Mouse (Mus musculus) telencephalon, adult 2 months (tissue): ENCODE measurements around the gene Myrf.

Experiments used
- DNase-seq: peaks from one replicate; pipeline ENCODE4 v3.0.0-alpha.2; 2011; ENCODE audit warnings: low read depth, low spot score

Myrf gene

DNA sequence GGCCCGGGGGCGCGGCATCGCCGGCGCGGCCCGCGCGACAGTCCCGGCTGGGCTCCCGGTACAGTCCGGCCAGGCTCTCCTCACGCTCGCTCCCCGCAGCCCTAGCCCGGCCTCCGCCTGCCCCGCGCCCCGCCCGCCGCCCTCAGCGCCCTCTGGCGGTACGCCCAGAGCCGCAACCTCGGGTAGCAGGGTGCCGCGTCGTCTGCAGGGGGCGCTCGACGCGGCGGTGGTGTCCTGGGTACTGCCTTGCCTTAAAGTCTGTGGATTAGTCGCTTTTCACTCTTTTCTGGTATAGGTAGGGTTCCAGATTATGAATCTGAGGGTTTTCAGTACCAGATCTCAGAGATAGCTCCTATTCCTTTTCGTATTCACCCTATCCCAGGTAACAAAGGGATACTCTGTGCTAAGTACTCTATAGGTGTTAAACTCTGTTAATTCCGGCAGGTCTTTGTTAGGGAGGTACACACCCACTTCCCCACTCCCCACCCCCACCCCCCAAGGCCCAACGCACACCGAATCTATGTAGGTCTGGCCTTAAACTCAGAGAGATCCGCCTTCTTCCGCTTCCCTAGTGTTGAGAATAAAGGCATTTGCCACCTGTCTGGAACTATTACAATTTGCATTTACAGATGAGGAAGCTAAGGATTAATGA is at the start of gene Myrf:
Myrf (minus strand) TSS at position 95 of the 652 bp plus-strand sequence.
- DNase-seq, result no peak

DNA sequence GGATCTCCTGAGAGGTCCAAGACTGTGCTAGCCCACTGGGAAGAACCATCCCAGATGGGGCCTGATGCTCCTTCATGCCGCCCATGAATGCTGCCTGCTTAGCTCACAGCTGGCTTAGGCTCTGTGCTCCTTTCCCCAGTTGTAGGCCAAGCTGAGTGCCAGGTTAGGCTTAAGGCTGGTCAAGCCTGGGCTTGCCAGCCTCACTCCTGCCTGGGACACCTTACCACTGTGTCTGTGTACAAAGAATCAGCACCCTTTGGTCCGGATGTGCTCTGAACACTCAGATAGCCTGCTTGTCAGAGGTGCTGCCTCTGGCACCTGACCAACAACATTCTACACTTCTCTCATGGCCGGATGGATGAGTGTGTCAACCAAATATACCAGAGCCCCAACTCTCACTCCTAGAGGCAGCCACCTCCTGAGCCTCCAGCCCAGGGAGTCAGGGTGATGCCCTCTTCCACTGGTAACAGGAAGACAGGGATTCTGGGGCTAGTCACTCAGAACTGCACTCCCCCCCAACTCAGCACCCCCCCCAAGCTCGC is 49.1 kb upstream of the Myrf start:
- no peak for DNase-seq

DNA sequence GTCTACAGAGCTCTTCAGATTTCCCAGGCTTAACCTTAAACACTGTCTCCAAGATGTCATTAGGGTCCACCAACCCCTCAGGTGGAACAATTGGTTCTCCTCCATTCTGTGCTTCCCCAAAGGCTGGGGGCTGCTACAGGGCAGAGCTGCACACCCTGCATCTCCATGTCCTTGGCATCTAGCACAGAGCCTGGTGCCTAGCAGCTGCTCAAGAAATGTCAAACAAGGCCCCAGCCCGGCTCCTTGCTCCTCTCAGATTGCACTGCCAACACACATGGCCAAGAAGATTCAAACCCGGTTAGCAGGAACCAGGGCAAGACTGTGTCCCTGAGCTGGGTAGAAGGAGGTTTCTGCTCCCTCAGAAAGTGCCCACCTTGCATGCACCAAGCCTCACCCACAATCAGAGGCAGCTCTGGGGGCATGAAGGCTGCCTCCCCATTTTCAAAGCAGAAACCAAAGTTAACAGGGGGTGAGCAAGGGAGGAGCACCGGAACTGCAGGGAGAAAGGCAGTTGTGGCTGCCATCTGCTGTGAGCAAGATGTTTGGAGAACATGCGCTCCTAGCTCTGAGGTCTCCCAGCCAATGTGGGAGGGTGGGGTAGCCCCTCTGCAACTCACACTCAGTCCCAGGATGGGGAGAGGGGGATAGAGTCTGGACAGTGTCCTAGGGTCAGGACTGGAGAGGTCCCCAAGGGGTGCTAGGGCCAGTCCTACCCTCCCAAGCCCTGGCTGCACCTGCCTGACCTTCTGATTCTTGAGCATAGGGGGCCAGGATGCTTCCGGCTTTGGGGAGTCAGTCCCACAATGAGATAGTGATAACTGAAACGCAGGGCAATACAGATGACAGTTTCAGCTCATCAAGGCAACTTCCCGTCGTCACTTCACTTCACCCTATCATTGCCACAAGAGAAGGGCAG is 47.8 kb upstream of the Myrf start:
- DNase-seq, result no peak

DNA sequence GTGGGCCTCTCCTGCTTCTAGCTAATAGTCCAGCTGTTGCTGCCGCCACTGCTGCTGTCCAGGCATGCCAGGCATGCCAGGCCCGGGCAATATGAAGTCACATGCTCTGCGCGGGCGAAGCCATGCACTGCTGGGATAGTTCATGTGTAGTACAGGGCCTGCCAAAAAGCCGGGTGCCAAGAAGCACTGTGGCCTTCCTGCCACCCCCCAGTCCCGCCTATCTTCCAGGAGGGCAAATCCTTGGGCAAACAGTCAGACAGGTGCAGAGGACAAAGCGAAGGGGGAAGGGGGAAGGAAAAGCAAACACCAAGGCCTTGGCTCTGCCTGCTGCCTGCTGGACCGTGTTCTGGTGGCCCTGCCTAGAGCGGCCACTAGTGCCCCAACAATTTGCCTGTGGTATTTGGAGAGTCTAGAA is 45.9 kb upstream of the Myrf start:
- DNase-seq, result no peak

DNA sequence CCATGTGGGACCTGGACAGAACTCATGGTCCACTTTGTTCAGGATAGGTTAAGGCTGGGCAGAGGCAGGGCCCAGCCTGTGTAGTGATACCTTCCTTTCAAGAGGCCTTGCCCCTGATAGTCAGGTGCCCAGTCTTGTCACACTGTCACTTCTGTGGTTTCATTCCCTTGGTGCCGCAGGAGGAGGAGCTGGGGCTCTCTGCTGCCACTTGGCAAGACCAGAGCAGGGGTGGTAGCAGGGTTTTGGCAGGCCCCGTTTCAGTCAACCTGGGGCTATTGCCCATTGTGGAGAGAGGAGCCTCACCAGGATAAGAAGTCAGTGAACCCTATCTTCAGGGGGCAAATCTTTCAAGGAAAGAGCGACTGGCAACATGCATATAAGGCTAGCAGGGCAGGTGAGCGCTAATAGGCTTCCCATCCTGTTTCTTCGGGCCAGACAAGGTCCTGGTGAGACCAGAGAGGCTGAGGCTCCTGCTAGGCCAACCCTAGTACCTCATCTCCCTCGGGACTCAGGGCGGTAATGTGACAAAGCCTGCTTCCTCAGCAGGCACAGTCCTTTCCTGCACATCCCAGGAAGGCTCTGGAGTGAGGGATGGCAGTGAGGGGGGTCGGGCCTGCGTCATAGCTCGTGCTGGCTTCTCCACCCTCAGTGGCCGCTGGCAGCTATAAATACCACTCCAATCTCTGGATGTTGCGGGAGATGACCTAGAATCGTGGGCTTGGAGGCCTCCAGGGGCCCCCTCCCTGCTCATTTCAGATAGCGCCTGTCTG is 40.4 kb upstream of the Myrf start:
- no peak for DNase-seq

DNA sequence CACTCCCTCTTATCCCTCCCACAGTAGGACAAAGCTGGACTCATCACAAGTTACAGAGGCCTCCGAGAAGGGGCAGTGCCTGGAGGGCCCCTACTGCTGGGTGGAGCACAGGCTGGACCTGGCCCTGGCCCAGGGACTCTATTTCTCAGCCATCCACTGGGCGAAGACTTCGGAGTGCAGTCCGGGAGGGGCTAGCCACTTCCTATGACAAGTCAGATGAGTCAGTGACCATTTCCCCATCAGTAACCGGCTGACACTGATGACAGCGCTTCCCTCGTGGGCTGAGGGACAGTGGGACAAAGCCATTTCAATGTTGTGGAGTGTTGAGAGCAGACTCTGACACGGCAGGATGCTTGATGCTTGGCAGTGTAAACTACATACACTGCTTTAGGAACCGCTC is 39.1 kb upstream of the Myrf start:
- DNase-seq, result no peak

DNA sequence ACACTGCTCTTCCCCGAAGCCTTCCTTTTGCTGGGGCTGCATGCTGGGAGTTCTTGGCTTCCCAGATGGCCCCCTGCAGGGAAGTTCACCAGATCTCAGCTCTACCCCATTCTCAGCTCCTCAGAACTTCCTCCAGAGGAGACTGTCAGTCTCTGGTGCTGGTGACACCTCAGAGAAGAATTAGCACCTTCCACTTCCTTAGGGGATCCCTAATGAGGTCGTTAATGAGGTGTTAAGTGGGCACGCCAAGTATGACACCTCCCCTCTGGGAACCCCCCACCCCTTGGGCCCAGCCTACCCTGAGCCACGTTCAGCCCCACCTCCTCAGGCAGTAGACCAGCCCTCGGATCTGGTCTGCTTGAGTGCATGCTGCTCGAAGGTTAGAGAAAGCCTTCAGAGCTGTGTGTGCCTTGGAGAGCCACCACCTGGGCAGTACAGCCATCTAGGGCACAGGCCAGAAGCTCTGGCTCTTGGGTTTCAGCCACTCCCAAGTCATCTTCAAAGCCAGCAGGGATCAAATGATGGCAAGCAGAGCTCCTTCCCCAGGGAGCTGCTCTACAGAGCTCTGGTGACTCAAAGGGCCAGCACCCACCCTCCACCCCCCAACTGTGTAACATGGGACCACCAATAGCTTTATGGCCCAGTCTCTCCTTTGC is 38.2 kb upstream of the Myrf start:
- no peak for DNase-seq

DNA sequence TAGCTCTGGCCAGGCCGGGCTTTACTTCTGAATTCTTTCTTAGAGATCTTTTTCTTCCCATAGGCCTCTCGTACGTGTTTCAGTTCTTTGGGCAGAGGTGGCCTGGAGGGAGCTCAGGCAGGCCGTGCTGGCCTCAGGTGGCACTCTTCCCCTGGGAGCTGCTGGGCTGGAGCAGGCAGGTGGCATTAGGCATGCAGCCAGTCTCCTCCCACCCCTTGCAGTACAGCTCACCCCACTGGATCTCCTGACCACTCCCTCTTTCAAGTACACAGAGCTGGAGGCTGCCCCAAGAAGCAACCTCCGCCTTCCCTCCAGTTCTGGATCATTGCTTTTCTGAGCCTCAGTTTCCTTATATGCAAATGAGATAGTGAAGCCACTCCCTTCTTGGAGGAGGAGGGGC is 37.2 kb upstream of the Myrf start:
- no peak for DNase-seq

DNA sequence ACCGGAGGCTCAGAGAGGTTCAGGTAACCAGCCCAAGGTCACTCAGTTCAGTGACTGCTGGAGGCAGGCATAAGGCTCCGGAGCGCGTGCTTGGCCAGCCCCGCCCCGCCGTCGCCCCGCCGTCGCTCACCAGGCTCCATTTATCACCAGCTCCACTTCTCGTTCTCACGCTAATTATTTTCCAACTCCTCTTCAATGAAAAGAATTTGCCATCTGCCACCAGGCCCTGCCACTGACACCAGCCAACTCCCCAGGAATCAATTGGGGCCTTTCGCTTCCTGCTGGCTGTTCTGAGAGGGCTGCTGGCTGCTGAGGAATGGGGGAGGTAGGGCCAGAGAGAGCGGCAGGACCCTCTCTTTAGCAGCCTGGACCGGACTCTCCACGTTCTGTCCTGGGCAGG is 36.8 kb upstream of the Myrf start:
- DNase-seq, result no peak

DNA sequence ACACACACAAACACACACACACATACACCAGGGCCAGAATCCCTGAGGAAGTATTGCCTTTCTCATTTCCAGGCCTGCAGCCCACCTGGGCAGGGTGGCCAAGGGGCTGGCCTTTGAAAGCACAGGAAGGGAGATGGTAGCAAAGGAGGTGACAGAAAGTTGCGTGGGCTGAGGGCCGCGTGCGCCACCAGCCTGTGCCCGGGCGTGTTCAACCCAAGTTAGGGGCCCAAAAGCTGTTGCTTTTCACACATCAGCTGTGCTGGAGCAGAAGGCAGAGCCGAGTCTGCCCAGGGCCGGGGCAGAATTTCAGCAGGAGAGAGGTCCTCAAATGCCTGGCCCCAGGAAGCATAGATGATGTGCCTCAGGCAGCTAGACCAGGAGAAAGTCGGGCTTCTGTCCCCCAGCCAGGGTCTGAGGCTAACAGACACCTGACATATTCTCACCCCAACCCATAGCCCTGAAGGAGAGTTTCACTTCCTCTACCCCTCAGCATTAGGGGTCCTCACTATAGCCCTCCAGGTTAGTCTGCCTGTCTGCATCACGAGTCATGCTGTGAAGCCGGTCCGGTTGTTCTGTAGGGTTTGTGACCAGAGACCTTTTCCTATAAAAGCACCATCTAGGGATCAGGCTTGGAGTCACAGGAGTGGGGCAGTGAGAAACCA is 36.1 kb upstream of the Myrf start:
- DNase-seq, result peak; percentile 48

DNA sequence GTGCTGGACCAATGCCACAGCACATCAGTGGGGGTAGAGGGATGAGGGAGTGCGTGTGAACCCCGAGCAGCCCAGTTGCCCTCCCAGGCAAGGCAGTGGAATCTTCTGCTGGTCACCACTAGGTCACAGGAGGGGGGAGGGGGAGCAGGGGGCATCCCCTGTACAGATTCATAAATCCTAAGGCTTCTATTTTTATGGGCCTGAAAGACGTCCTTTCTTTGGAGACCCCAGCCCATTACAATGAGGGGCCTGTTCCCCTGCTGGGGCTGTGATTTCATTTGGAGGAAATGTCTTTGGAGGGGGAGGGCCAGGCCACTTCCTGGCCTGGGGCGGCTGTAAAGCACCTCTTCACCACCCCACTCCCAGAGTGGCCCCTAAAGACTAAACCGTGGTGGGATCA is 33.5 kb upstream of the Myrf start:
- DNase-seq, result no peak

DNA sequence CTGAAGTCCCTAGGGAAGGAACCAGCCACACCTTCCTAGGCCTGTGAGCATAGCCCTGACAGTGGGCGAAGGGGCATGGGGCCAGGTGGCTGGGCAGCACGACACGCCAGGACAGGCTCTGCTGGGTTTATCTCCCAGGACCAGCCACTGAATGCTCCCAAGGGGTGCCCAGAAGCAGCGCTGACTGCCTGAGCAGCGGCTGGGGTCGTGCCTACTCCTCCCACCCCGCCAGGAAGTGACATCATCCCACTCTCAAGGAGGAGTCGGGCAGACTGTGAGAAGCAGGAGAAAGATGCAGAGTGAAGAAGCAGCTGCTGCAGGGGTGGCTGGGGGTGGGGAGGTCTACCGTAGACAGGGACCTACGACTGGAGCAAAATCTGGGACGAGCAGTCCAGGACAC is 32.2 kb upstream of the Myrf start:
- peak; percentile 80 for DNase-seq

DNA sequence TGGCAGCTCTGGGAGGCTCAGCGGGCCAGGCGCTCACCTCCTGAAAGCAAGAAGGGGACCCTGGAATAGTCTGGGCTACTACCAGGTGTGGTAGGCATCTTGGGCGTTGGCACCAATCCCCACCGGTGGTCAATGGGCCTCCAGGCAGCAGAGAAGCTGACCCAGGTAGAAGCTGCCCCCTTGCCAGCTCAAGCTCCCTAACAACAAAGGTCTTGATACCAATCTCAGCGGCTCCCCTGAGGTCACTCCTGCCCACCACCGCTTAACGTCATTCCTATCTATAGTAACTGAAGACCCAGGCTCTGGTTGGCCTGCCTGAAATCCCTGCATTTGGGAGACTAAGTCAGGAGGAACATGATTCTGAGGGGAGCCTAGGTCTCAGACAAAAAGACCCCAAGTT is 31.0 kb upstream of the Myrf start:
- no peak for DNase-seq

DNA sequence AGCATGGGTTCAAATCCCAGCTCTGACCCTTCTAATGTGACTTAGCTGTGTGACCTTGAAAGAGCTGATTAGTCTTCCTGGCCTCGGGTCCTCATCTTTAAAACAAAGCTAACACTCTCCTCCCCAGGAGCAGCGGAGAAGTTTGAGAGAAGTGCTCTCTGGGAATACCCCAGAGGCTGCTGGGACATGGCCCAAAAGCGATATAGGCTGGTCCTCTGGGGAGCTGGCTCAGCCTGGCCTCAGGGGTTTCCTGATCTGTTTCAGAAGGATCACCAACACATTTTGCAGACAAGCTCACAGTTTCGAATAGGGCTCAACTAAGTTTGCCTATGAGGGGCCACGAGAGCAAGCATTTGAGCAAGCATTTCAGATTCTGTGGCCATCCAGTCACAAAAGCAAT is 29.8 kb upstream of the Myrf start:
- DNase-seq, result no peak

DNA sequence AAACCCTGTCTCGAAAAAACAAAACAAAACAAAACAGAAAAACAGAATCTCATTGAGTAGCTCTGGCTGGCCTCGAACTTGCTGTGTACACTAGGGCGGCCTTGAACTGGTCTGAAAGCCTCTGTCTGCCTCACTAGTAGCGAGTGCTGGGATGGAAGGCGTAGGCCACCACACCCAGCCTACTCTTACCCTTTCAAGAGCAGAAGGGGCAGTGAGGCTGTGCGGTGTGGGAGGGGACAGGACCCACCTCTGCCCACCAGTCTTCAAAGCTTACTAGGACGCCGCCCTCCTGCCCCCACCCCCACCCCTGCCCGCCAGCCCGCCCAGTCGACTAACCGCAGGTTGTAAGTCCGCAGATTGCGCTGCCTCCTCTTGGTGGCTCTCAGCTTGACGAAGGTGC is 28.3 kb upstream of the Myrf start:
- no peak for DNase-seq

DNA sequence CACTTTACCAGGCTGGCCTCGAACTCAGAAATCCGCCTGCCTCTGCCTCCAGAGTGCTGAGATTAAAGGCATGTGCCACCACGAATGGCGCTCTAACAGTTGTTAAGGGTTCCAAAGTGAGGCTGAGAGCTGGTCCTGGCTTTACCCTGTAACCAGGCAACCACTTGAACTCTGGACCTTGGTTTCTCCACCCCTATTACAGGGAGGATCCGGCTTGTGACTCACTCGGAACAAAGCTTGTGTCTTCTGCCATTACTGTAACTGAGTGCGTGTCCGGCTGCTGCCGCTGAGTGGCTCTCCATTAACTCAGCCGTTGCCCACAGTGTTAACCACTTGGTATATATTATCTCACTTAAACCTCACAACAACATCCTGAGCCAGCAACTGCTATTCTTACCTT is 27.4 kb upstream of the Myrf start:
- DNase-seq, result no peak

DNA sequence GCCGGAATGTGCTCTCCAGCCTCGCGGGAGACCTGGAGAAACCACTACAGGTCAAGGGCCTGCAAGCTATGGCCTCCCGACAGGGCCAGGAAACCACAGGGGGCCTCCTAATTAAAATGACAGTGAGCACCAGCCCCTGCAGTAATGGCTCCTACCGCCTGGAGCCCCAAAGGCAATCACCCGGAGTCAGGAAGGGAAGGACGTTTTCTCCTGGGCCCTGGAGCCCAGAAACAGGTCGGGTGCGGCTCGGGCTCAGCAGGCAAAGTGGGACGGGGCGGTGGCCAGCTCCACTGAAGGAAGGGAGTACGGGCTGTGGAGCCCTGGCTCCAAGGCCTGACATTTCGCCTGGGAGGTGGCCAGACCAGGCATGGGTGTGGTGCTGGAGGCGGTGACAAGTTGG is 26.5 kb upstream of the Myrf start:
- DNase-seq, result no peak

DNA sequence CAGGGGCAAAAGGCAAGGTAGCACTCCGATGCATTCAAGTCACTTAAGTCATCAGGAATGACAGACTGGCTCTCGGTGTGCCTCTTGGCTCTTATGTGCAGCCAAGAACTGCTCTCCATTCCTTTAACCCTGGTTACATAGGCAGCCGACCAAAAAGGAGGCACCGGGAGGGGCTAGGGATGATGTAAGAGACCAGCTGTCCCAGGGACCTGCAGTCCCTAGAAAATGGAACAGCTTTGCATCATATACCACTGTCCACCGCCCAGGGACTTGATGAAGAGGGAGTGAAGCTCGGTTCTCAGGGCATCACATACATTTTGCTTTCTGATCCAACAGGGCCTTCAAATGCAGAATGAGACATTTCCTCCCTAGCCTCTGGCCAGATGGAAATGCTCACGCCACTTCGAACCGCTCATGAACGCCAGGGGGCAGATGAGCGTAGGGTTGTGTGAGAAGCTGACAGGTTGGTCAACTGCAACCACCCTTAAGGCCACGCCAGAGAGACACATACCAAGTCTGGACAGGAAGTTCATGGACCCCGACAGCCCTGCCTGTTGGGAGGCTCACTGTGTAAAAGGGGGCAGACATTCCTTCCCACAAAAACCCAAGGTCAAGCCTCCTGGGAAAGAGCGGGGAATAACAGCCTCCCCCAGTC is 25.8 kb upstream of the Myrf start:
- DNase-seq, result no peak

DNA sequence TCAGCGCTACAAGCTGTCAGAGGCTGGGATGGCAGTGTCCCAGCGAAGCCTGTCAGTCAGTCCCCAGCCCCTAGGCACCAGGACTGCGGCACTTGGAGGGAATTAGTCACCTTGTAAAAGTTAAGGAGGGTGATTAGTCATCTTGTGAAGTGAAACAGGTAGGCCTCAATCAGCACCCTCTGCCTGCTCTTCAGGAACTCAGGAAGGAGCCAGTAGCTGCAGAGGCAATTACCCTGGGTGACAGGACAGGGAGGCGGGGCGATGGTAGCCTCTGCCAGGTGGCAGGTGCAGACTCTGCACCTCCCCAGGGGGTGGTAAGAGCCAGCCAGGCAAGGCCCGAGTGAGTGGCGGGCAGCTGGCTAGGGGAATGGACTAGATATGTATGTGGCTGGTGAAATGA is 20.8 kb upstream of the Myrf start:
- no peak for DNase-seq

DNA sequence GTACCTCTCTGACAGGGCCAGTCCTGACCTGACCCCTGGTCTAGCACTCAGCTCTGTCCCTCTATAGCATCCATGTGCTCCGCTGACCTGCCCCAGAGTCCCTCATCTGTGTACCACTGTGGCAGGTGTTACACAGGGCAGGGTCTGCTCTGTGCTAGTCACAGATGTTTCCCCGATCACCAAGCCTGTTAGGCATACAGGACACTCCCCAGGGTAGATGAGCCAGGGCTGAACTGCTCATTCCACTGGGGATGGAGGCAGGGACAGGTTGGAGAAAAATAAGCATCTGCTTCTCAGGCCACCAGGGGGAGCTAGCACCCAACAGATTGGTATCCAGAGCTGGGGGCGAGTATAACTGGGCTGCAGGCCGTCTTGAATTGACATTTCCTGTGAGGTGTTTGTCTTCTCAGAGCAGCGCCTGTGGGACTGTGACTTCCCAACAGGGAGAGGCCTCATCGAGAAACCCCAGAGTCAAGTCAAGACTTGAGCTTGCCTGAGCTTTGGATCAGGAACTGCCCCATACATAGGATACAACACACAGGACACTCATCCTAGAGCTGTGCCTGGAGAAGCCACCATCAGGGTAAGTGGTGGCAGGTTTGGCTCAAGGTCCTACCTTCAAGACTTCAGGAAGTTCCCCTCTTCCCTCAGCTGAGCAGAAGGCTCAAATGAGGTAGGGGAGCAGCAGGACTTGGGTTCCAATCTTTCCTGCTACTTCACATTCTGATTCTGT is 17.9 kb upstream of the Myrf start:
- DNase-seq, result peak; percentile 57
